Mouse (Mus musculus) kidney, adult 8-10 months (tissue): ENCODE results near the gene Cebpa.

Source experiments
- DNase-seq, 2 experiments: peaks; one replicate each; pipeline ENCODE4 v3.0.0; 2022

Cebpa gene

GRCm38 (mm10) chr7:35149616-35150433, 30.7 kb downstream of the Cebpa start:
- no peak for DNase-seq

- no peak for DNase-seq
Observed at GRCm38 (mm10) chr7:35150860-35151259, 31.8 kb downstream of the Cebpa start.

- DNase-seq, result no peak
Observed at GRCm38 (mm10) chr7:35154449-35154848, 35.4 kb downstream of the Cebpa start.

DNA sequence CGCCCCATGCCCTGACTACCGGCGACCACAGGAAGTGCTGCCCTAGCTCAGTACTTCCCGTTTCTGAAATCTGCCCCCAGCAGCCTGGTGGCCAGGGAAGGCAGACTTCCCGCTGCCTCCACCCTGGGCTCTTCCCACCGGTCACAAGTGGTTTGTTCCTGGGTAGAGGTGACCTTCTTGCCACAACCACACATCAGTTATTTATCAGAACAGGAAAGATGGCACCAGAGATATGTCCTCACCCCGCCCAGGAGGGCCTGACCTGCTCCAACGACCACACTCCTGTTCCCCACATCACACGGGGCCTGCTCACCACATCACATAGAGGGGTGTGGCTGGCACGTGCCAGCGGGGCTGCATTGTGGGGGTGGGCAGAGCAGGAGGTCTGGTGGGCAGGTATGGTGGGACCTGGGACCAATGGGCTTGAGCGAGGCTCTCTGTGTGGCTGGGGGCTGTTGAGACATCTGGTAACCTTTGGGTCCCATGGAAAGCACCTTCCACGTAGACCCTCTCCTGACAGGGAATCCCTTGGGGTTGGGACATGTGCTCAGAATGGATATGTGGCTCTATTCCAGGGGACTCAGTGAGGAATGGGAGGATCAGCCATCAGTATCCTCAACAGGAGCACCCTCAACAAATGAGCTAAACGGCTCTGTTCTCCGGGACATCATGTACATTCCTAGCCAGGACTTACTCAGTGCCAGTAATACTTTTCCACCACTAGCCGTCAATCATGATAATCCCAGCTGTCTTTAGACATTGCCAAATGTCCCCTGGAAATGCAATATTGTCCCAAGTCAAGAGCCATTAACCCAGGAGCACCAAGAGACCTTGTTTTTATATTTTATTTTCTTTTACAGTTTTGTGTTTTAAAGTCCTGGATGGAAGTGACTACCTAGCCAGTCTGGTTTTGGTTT, 37.7 kb downstream of the Cebpa start:
- no peak for DNase-seq

DNA sequence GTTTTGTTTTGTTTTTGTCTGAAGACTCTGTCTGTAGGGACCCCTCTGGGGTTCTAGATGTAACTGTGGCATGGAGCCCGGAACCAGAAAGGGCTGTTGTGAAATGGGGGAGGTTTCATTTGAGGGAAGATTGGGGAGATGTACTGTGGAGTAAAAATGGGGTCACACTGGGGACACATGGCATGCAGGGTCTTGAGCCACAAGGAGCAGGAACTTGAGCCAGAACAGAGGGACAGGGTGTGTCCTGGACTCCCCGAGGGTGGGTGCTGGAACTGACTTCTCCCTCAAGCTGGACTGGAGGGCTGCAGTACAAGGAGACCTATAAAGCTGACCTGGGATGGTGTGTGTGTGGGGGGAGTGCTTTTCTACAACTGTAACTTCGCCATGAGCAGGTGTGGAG, 38.4 kb downstream of the Cebpa start:
- no peak for DNase-seq

- DNase-seq, result no peak
Observed at GRCm38 (mm10) chr7:35162443-35162842, 43.4 kb downstream of the Cebpa start.

DNA sequence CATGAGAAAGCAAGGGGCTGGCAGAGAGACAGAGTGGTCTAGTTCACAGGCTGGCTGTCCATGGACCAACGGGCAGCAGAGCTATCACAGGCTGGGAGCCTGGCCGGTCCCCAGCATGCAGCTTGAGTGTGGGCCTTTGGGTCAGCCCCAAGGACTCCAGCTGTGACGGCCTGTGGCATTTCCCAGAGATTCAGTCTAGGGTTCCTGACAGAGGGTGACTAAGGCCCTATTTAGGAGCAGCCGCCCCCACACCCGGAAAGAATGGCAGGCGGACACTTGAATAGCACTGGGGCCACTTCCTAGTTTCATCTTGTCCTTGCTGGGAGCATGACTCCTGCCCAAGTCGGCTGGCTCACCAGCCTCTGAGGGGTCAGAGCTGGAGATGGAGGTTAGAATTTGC, 44.5 kb downstream of the Cebpa start:
- no peak for DNase-seq

- DNase-seq, result no peak
Observed at GRCm38 (mm10) chr7:35164131-35164530, 45.0 kb downstream of the Cebpa start.

DNA sequence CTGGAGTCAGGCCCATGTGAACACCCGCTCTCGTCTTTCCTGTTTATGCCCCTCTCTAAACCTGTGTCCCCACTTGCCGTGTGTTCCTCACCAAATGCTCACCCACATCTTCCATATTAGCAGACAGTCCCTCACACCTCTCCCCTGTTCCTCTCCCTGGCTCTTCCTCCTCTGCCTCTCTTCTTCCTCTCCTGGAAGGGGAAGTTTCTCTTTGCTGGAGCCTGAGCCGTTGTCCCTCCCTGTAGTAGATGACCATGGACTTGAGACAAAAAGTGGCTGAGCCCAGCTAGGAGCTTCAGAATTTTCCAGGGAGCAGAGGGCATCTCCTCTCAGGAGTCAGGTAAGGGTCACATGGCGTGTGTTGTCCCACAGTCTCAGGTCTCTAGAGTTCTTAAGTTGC, 47.9 kb downstream of the Cebpa start:
- no peak for DNase-seq

- no peak for DNase-seq
Observed at GRCm38 (mm10) chr7:35167925-35168324, 48.8 kb downstream of the Cebpa start.

DNA sequence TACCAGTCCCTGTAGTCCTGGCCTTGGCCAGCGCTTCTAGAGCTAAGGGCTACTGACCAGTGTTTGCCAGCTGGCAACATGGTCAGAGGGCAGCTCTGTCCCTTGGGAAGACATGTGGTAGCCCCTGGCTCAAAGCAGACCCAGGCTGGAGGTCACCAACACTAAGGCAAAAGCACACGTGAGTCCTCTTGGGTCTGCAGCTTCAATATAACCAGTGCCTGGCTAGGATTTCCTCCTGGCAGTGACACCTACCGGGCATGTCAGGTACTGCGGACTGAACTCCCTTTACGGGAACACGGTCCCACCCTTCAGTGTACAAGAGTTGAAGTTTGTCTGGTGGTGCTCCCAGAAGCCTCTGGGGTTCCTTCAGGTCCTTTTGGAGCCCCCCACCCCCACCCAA, 50.2 kb downstream of the Cebpa start:
- DNase-seq, result peak; percentile 86 to 95
